27 mouse cellular contexts compared by ENCODE assay signal in the genomic region with DNA sequence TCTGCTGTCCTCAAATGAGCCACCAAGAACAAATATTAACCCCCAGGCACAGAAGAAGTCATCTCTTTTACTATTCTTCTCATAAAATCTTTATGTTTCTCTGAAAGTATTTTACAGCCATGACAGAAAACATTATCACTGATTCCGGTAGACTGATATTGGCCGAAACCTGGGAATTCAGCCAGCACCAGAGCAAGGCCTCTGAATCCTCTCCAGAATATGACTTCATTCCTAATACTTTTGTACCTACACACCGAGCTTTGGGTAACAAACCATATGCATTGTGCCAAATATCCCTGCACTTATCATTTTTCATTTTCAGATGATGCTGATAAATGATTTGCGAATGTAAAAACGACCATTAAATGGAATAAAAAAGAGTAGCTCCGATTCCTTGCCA.
DNase-seq lines count a peak whose midpoint lies in the region; ATAC-seq lines count a peak whose summit lies in the region.
"Had no signal": no experiment of that assay in that cellular context is flagged by ENCODE, and none has a peak within 500 bp of the region (broad histone marks: within the 10 kb centered on the region; RNA-seq: fewer than 3 reads in every experiment).

No protein-coding gene starts in this region.

- ATAC-seq in limb, embryonic 13.5 days (ENCODE audit: low FRiP score, low read depth) = 0 out of 2 replicates have a peak, but pooled peaks have one; percentile 67
- ATAC-seq: intestine, embryonic 16.5 days had no signal

- H3K36me3 ChIP-seq in limb, embryonic 13.5 days = no peaks in the 10 kb centered on the region
- H3K36me3 ChIP-seq in limb, embryonic 10.5 days = no peaks in the 10 kb centered on the region
- H3K36me3 ChIP-seq: embryonic facial prominence, embryonic 13.5 days; forebrain, embryonic 12.5 days; heart, embryonic 15.5 days; liver, embryonic 15.5 days; lung, embryonic 15.5 days; midbrain, embryonic 12.5 days had no signal

- H3K9ac ChIP-seq in limb, embryonic 13.5 days = no peak overlapping the region
- H3K9ac ChIP-seq: embryonic facial prominence, embryonic 13.5 days; forebrain, embryonic 12.5 days; heart, embryonic 15.5 days; liver, embryonic 15.5 days; lung, embryonic 15.5 days; midbrain, embryonic 12.5 days had no signal

- no peak overlapping the region for H3K27ac ChIP-seq in limb, embryonic 13.5 days
- no peak overlapping the region for H3K27ac ChIP-seq in limb, embryonic 10.5 days
- H3K27ac ChIP-seq: embryonic facial prominence, embryonic 13.5 days; forebrain, embryonic 12.5 days; heart, embryonic 15.5 days; kidney, postnatal 0 days; liver, embryonic 15.5 days; lung, embryonic 15.5 days; midbrain, embryonic 12.5 days had no signal

- DNase-seq in cerebellum, postnatal 10 days = peak; percentile 31 to 57
- no peak for DNase-seq in cerebellum, adult 8-10 months
- no peak for DNase-seq in limb, embryonic 10.5 days (ENCODE audit: low spot score)
- DNase-seq in adrenal gland, adult 8-10 months = peak; percentile 14
- DNase-seq in adrenal gland, postnatal 36 days = peak; percentile 52 to 57
- DNase-seq in natural killer cell, adult 2 months (ENCODE audit: low spot score in 2 of 2) = no peak
- DNase-seq in layer of hippocampus, postnatal 14 days (ENCODE audit: low spot score in 2 of 2) = no peak
- DNase-seq: cerebellum, adult 11-12 months; embryo, embryonic 11 days; gastrocnemius, postnatal 14 days; kidney, adult 8-10 months; kidney, postnatal 4 days; layer of hippocampus, postnatal 36 days; left cerebral cortex, postnatal 4 days; lung, postnatal 36 days; spleen, adult 18-20 months; thymus, postnatal 14 days had no signal

- no peak overlapping the region for H3K4me2 ChIP-seq in limb, embryonic 13.5 days (replicated peaks)
- H3K4me2 ChIP-seq: embryonic facial prominence, embryonic 13.5 days; forebrain, embryonic 12.5 days; heart, embryonic 15.5 days; liver, embryonic 15.5 days; lung, embryonic 15.5 days; midbrain, embryonic 12.5 days had no signal

- no peaks in the 10 kb centered on the region for H3K27me3 ChIP-seq in limb, embryonic 13.5 days
- H3K27me3 ChIP-seq in limb, embryonic 10.5 days (ENCODE audit: low read depth, poor library complexity, severe bottlenecking) = no peaks in the 10 kb centered on the region
- H3K27me3 ChIP-seq: embryonic facial prominence, embryonic 13.5 days; forebrain, embryonic 12.5 days; heart, embryonic 15.5 days; liver, embryonic 15.5 days; lung, embryonic 15.5 days; midbrain, embryonic 12.5 days had no signal

- WGBS in limb, embryonic 13.5 days = 33% methylated on average over 6 of the region's 6 CpGs
- WGBS in limb, embryonic 10.5 days = 78% methylated on average over 6 of the region's 6 CpGs

- H3K4me3 ChIP-seq in limb, embryonic 13.5 days = no peak overlapping the region
- H3K4me3 ChIP-seq in limb, embryonic 10.5 days = no peak overlapping the region
- H3K4me3 ChIP-seq: embryonic facial prominence, embryonic 13.5 days; erythroblast, embryonic 14.5 days; forebrain, embryonic 12.5 days; heart, embryonic 15.5 days; liver, embryonic 15.5 days; lung, embryonic 15.5 days; midbrain, embryonic 12.5 days had no signal

- H3K4me1 ChIP-seq in limb, embryonic 13.5 days = 0 out of 2 replicates have a peak, but pooled peaks cover 12% of the 10 kb centered on the region
- peaks cover 13% of the 10 kb centered on the region for H3K4me1 ChIP-seq in limb, embryonic 10.5 days
- H3K4me1 ChIP-seq: heart, embryonic 15.5 days; liver, embryonic 15.5 days; lung, embryonic 15.5 days; midbrain, embryonic 12.5 days had no signal

- H3K9me3 ChIP-seq in limb, embryonic 13.5 days = no peaks in the 10 kb centered on the region
- H3K9me3 ChIP-seq in limb, embryonic 10.5 days (replicated peaks) = no peaks in the 10 kb centered on the region
- H3K9me3 ChIP-seq: embryonic facial prominence, embryonic 13.5 days; forebrain, embryonic 12.5 days; heart, embryonic 15.5 days; liver, embryonic 15.5 days; lung, embryonic 15.5 days; midbrain, embryonic 12.5 days had no signal

Comparison
In these comparisons a context has a peak if more than half of its experiments do, and no peak if none do; other contexts are left out.
1. DNase-seq: peak in cerebellum, postnatal 10 days (2 of 2), adrenal gland, adult 8-10 months (single experiment) and adrenal gland, postnatal 36 days (2 of 2); none in cerebellum, adult 8-10 months (single experiment), limb, embryonic 10.5 days (single experiment), natural killer cell, adult 2 months (0 of 2) and layer of hippocampus, postnatal 14 days (0 of 2).